Mouse (Mus musculus): ENCODE measurements around the gene Stag3. TPM values are rescaled to one million over a fixed set of nuclear protein-coding genes. Genes with fewer than 3 reads are reported as not detected.

Stag3 gene
- polyA plus RNA-seq, 1 experiment, result 6.0 TPM

- H3K4me1 ChIP-seq (ENCODE audit: control insufficient read depth, insufficient read depth, low read length), result peaks cover 2% of the 10 kb centered on the region; the same call in 1 of the 2 replicates
- TF ChIP-seq POLR2A (IDR thresholded peaks at IDR 0.05; ENCODE audit: low read depth, low read length) (no peak), CTCF (IDR thresholded peaks at IDR 0.05; ENCODE audit: borderline replicate concordance, insufficient read depth, low read length) (no peak)
- no peak overlapping the region for H3K27ac ChIP-seq (ENCODE audit: insufficient read depth, low read length)
Measured at GRCm38 (mm10) chr5:138257585-138257978, 22.5 kb upstream of the Stag3 start.

GRCm38 (mm10) chr5:138258078-138258477 is 22.0 kb upstream of the Stag3 start:
- H3K4me3 ChIP-seq (ENCODE audit: insufficient read depth, low read length), result no peak overlapping the region
- H3K27ac ChIP-seq (ENCODE audit: insufficient read depth, low read length), result no peak overlapping the region
- H3K4me1 ChIP-seq (ENCODE audit: control insufficient read depth, insufficient read depth, low read length), result peaks cover 5% of the 10 kb centered on the region
- TF ChIP-seq CTCF (IDR thresholded peaks at IDR 0.05; ENCODE audit: borderline replicate concordance, insufficient read depth, low read length), result no peak
- no peak for TF ChIP-seq POLR2A (IDR thresholded peaks at IDR 0.05; ENCODE audit: low read depth, low read length)

More at GRCm38 (mm10) chr5:138257585-138257978, 22.5 kb upstream of the Stag3 start:
- no peak overlapping the region for H3K4me3 ChIP-seq (ENCODE audit: insufficient read depth, low read length)

GRCm38 (mm10) chr5:138258542-138258941 is 21.5 kb upstream of the Stag3 start:
- Histone ChIP-seq H3K4me3 (ENCODE audit: insufficient read depth, low read length) (no peak overlapping the region), H3K27ac (ENCODE audit: insufficient read depth, low read length) (no peak overlapping the region), H3K4me1 (ENCODE audit: control insufficient read depth, insufficient read depth, low read length) (peaks cover 5% of the 10 kb centered on the region)
- no peak for TF ChIP-seq POLR2A (IDR thresholded peaks at IDR 0.05; ENCODE audit: low read depth, low read length)
- no peak for TF ChIP-seq CTCF (IDR thresholded peaks at IDR 0.05; ENCODE audit: borderline replicate concordance, insufficient read depth, low read length)

- Histone ChIP-seq H3K4me1 (ENCODE audit: control insufficient read depth, insufficient read depth, low read length) (peaks cover 5% of the 10 kb centered on the region), H3K27ac (ENCODE audit: insufficient read depth, low read length) (no peak overlapping the region), H3K4me3 (ENCODE audit: insufficient read depth, low read length) (no peak overlapping the region)
- TF ChIP-seq CTCF (IDR thresholded peaks at IDR 0.05; ENCODE audit: borderline replicate concordance, insufficient read depth, low read length), result no peak
- TF ChIP-seq POLR2A (IDR thresholded peaks at IDR 0.05; ENCODE audit: low read depth, low read length), result no peak
Measured at GRCm38 (mm10) chr5:138258993-138259392, 21.0 kb upstream of the Stag3 start.

GRCm38 (mm10) chr5:138260051-138260450 is 20.0 kb upstream of the Stag3 start:
- H3K4me1 ChIP-seq (ENCODE audit: control insufficient read depth, insufficient read depth, low read length), result peaks cover 5% of the 10 kb centered on the region
- no peak for TF ChIP-seq CTCF (IDR thresholded peaks at IDR 0.05; ENCODE audit: borderline replicate concordance, insufficient read depth, low read length)
- TF ChIP-seq POLR2A (IDR thresholded peaks at IDR 0.05; ENCODE audit: low read depth, low read length), result no peak
- no peak overlapping the region for H3K4me3 ChIP-seq (ENCODE audit: insufficient read depth, low read length)
- no peak overlapping the region for H3K27ac ChIP-seq (ENCODE audit: insufficient read depth, low read length)

GRCm38 (mm10) chr5:138260834-138261233 is 19.2 kb upstream of the Stag3 start:
- Histone ChIP-seq H3K4me1 (ENCODE audit: control insufficient read depth, insufficient read depth, low read length) (peaks cover 5% of the 10 kb centered on the region), H3K4me3 (ENCODE audit: insufficient read depth, low read length) (no peak overlapping the region), H3K27ac (ENCODE audit: insufficient read depth, low read length) (no peak overlapping the region)
- no peak for TF ChIP-seq CTCF (IDR thresholded peaks at IDR 0.05; ENCODE audit: borderline replicate concordance, insufficient read depth, low read length)
- no peak for TF ChIP-seq POLR2A (IDR thresholded peaks at IDR 0.05; ENCODE audit: low read depth, low read length)

- no peak for TF ChIP-seq CTCF (IDR thresholded peaks at IDR 0.05; ENCODE audit: borderline replicate concordance, insufficient read depth, low read length)
- TF ChIP-seq POLR2A (IDR thresholded peaks at IDR 0.05; ENCODE audit: low read depth, low read length), result no peak
- H3K4me3 ChIP-seq (ENCODE audit: insufficient read depth, low read length), result no peak overlapping the region
Measured at GRCm38 (mm10) chr5:138262001-138262400, 18.0 kb upstream of the Stag3 start.

GRCm38 (mm10) chr5:138262582-138263240 is 17.3 kb upstream of the Stag3 start:
- H3K27ac ChIP-seq (ENCODE audit: insufficient read depth, low read length), result no peak overlapping the region

More at GRCm38 (mm10) chr5:138262001-138262400, 18.0 kb upstream of the Stag3 start:
- H3K27ac ChIP-seq (ENCODE audit: insufficient read depth, low read length), result no peak overlapping the region
- H3K4me1 ChIP-seq (ENCODE audit: control insufficient read depth, insufficient read depth, low read length), result peaks cover 3% of the 10 kb centered on the region

GRCm38 (mm10) chr5:138263260-138264206 is 16.5 kb upstream of the Stag3 start, which contains the start of gene BC037034:
Gene BC037034, minus strand, starts transcription at chr5:138264033.
- peak; percentile 96 for TF ChIP-seq POLR2A (IDR thresholded peaks at IDR 0.05; ENCODE audit: low read depth, low read length)
- TF ChIP-seq CTCF (IDR thresholded peaks at IDR 0.05; ENCODE audit: borderline replicate concordance, insufficient read depth, low read length), result no peak
- Histone ChIP-seq H3K4me1 (ENCODE audit: control insufficient read depth, insufficient read depth, low read length) (peaks cover 3% of the 10 kb centered on the region), H3K27ac (ENCODE audit: insufficient read depth, low read length) (peak within 1 kb of the TSS; percentile 30), H3K4me3 (ENCODE audit: insufficient read depth, low read length) (peak within 1 kb of the TSS; percentile 64)

More at GRCm38 (mm10) chr5:138262582-138263240, 17.3 kb upstream of the Stag3 start:
- Histone ChIP-seq H3K4me3 (ENCODE audit: insufficient read depth, low read length) (peak overlapping the region; percentile 64), H3K4me1 (ENCODE audit: control insufficient read depth, insufficient read depth, low read length) (peaks cover 3% of the 10 kb centered on the region)
- TF ChIP-seq POLR2A (IDR thresholded peaks at IDR 0.05; ENCODE audit: low read depth, low read length), result peak; percentile 13; the same call in 1 of the 2 replicates
- TF ChIP-seq CTCF (IDR thresholded peaks at IDR 0.05; ENCODE audit: borderline replicate concordance, insufficient read depth, low read length), result no peak
